Mouse (Mus musculus): ENCODE results near the gene Borcs8. TPM values are rescaled to one million over a fixed set of nuclear protein-coding genes. Genes with fewer than 3 reads are reported as not detected.

Gene Borcs8
- 10 to 100 TPM; 76.8 to 91.1 TPM for polyA plus RNA-seq (2017; shearing (Covaris generic))

- ATAC-seq: peak; percentile 89
These were observed at the start of gene Borcs8, which contains the start of the genes Rfxank and Mef2b for GRCm38 (mm10) chr8:70139026-70139857. Borcs8 (plus strand) TSS chr8:70139499. Rfxank (minus strand) TSS chr8:70139154. Mef2b (plus strand) TSS chr8:70139711.

GRCm38 (mm10) chr8:70092786-70093185 is 46.5 kb upstream of the Borcs8 start:
- ATAC-seq: no peak

- no peak for ATAC-seq
These were observed 40.0 kb upstream of the Borcs8 start for GRCm38 (mm10) chr8:70099276-70099675.

- no peak for ATAC-seq
These were observed 39.1 kb upstream of the Borcs8 start for GRCm38 (mm10) chr8:70100241-70100640.

GRCm38 (mm10) chr8:70104506-70104905 is 34.8 kb upstream of the Borcs8 start:
- peak; percentile 74 for ATAC-seq

GRCm38 (mm10) chr8:70104922-70105321 is 34.4 kb upstream of the Borcs8 start:
- no peak for ATAC-seq

- ATAC-seq: no peak
These were observed 28.8 kb upstream of the Borcs8 start for GRCm38 (mm10) chr8:70110451-70110850.

GRCm38 (mm10) chr8:70111192-70111795 is 28.0 kb upstream of the Borcs8 start:
- ATAC-seq: no peak

DNA sequence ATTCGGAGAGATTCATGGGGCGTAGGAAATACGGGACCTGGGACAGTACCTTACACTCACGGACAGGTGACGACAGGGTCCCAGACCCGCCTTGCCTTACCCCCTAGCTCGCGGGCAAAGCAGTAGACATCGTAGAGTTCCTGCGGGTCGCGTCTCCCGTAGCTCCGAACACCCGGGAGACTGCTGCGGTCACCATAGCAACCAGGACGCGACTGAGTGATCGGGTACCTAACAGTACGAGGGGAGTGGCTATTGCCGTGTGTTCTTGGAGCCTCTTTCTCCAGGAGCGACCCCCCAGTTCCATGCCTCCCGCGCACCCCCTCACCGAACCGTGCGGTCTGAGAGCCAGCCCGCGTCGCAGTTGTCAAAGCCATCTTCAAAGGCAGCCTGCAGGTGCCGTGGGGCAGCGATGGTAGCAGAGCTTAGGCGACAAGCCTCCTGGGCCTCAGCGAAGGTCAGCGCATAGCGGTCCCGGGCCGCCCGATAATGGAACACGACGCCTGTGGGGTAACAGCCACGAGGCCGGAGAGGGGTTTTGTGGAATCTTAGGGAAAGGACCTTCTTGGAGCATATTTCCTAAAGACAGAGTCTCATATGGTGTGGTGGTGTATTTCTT is 26.8 kb upstream of the Borcs8 start:
- no peak for ATAC-seq

DNA sequence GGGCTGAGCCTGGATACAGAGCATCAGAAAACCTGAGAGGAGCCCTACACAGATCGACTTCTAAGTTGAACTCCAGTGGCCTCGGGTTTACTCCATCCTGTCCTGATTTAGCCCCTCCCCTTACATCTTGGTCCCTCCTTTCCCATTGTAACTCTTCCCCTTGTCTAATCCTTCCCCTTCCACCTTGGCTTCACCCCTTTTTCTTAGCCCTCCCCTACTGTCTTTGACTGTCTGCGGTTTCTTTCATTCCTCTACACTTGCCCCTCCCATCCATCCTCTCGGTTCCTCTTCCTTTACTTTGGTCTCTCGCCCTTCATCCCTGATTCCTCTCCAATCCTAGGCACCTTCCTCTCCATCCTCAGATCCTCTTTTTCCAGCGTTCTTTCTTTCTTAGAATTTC is 24.8 kb upstream of the Borcs8 start:
- ATAC-seq: no peak

DNA sequence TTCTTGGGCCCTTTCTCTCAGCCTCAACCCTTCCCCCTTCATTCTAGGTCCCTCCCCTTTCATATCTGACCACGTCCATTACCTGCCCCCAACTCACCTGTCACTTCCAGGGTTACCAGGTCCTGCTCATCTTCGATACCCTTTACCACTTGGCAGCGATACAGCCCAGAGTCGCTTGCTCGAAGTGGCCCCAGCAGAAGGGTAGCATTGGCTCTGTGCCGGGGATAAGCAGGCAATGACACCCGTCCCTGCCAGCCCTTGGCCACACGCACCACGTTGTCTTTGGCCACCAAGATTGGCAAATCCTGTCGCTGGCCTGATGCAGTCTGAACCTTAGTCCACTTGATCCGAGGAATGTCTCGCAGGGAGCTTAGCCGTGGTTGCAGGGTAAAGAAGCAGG is 24.4 kb upstream of the Borcs8 start:
- no peak for ATAC-seq

DNA sequence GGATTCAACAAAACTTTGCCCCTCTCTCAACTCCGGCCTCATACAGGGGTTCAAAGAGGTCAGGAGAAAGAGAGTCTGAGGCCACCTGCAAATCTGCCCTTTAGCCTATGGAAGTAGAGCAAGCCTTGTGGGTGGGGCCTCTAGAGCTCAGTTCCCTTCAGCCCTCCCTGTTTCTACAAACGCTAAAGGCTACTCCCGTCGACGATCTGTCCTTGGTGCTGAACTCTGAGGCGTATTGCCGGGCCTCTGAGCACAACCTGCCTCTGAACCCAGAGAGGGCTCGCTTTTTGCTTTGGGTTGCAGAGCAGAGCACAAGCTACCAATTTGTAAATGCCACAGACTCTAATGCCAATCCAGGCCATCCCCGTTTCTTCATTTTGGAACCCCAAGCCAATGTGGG is 21.7 kb upstream of the Borcs8 start:
- no peak for ATAC-seq

GRCm38 (mm10) chr8:70118726-70119700 is 20.3 kb upstream of the Borcs8 start:
- ATAC-seq: no peak

- ATAC-seq: no peak
These were observed 18.6 kb upstream of the Borcs8 start, which contains the start of gene Ncan for GRCm38 (mm10) chr8:70120667-70121066. Ncan (minus strand) TSS chr8:70120873.

GRCm38 (mm10) chr8:70122863-70123262 is 16.4 kb upstream of the Borcs8 start:
- ATAC-seq: peak; percentile 60

- no peak for ATAC-seq
These were observed 14.3 kb upstream of the Borcs8 start for GRCm38 (mm10) chr8:70124992-70125391.

DNA sequence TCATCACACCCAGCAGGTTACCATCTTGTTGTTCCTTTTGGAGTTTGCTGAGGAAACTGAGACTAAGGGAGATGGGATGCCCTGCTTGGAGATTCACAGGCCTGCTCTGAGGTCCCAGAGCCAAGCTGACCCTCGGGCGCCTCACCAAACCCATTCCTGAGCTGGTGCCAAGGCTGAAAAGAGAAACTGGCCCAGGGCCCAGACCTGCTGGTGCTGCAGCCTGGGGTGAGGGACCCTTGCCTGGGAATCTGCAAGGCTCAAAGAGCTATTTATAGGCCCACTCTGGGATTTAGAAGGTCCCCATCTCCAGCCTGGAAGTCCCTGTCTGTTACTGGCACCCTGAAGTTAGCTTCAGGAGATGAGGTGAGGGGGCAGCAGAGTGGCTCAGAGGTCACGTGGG is 10.9 kb upstream of the Borcs8 start:
- ATAC-seq: no peak

- ATAC-seq: no peak
These were observed 9.9 kb upstream of the Borcs8 start for GRCm38 (mm10) chr8:70129309-70129952.

- ATAC-seq: no peak
These were observed 9.2 kb upstream of the Borcs8 start for GRCm38 (mm10) chr8:70130066-70130465.

DNA sequence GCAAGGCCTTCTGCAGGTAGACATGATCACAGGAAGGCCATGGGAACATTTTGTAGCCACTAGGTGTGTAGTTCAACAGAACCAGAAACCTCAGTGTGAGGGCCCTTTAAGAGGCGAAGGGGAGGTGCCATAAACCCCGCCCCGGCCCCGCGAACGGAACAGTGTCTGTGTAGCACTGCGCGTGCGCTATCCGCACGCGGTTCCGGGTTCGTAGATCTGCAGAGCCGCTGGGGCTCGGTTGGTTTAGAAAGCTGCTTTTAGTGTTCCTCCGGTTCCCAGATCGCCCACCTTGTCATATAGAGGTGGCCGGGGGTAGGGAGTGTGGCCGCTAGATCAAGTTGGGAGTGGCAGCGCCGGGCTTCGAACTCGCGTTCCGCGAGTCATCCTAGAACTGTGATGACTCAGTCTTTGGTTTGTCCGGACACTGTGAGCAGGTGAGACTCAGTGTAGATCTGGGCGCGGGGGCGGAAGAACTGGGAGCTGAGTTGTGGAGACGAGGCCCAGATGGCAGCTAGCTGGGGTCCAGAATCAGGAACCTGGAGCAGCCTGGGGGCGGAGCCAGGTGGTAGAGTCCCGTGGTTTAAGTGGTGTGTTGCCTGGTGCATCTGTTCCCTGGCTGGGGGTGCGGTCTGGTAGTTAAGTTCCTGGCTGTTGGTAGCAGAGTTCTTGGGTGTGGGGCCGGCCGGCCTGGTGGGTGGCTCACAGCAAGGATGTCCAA is 8.0 kb upstream of the Borcs8 start, which contains the start of gene Nr2c2ap:
Gene Nr2c2ap (plus strand): TSS at position 168 of the 718 bp plus-strand sequence.
- ATAC-seq: peak; percentile 98

DNA sequence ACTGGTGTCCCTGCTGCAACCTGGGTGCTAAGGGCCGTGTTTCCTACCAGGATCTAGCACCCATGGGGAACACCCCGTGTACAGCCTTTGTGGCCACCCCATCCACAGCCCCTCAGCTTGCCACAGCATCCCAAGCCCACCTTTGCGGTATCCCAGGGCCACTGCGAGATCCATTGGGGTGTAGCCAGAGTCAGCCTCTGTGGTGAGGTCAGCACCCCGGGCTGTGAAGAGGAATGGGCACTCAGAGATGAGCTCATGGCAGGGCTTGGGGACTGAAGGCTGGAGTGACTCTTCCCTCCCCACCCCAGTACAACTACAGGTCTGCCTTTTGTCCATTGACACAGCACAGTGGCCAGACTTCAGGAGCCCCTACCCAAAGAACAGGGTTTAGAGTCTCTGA is 5.2 kb upstream of the Borcs8 start:
- ATAC-seq: no peak
